Mouse (Mus musculus): ENCODE measurements around the gene Tial1. TPM values are rescaled to one million over a fixed set of nuclear protein-coding genes. Genes with fewer than 3 reads are reported as not detected.

Gene Tial1
- total RNA-seq (2021) = 100 to 1,000 TPM; 108 to 128 TPM
- long read RNA-seq, full-length matches to known transcripts = 5 of 20 reads
- long read RNA-seq, partial matches to known transcripts = 5 of 20 reads
- long read RNA-seq, other reads (novel, unspliced or antisense) = 10 of 20 reads

DNA sequence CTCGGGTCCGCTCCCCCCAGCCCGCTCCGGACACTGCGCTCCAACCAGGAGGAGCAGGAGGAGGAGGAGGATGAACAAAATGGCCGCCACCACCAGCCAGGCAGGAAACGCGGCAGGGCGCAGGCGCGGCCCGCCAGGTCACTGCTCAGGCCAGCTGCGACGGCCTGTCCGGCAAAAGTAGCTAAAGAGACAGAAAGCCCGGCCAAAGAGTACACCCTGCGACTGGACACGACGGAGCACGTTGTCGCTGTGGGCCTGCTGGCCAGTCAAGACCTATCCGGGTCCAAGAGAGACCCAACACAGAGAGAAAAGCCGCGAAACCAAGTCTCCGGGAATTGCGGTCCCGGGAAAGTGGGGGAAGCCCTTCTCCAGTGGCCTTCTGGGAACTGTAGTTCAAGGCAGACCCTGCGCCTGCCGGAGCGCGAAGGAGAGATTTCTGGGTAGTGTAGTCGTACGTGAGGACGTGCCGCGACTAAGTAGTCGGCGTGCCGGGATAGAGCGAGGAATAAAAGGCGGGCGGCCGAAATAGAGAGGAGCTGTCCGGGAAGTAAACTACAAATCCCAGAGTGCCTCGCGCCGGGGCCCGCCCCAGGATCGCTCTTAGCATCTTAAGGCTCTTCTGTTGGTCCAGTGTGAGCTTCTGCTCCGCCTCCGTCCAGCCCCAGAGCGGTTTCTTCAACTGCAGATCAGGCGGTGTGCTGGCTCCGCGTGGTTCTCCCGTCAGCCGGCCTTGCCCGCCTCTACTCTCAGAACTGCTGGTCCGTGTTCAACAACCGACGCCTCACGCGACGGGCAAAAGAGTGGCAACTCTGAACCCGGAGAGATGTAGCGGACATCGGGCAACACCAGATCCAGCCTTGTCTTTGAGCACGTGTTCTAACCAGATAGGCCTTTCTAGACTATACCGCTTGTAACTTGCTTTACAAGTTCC, at the start of gene Tial1:
Gene Tial1 (minus strand): TSS at position 433 of the 931 bp plus-strand sequence.
- peak; percentile 95 to 97 for DNase-seq (ENCODE audit: low spot score in 2 of 2)

DNA sequence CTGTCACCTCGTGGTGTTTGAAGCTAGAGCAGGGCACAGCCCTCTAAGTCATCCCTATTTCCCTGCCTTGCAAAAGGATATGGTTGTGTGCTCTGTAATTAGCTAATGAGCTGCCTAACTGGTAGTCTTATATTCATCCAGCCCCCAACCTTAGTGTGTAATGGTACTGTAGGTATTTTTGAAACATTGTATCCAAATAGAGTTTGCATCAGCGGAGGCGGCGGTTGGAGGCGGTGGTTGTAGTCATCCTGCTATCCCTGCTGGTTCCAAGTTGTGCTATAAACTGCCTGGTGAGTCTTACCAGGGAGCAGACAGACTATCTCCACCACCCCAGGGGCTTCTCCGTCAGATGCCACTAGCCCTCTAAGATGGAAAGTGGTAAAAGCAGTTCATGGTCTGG, 42.6 kb upstream of the Tial1 start:
- DNase-seq (ENCODE audit: low spot score in 2 of 2) = no peak

DNA sequence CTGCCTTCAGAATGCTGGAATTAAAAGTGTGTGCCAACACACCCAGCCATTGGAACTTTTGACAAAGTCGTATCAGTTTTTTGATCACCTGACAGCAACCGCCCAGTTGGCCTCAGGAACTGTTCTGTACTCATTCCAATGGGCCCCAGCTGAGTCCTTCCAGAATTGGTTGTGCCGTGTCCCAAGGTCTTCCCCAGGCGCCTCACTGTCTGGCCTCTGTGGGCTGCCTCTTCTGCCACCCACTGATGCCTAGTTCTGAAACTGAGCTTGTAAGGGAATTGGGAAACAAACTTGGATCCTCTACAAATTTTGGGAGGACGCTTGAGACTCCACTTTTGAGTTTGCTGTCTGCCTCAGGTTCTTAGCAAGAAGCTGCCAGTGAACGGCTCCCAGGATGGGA, 38.3 kb upstream of the Tial1 start:
- no peak for DNase-seq (ENCODE audit: low spot score in 2 of 2)

DNA sequence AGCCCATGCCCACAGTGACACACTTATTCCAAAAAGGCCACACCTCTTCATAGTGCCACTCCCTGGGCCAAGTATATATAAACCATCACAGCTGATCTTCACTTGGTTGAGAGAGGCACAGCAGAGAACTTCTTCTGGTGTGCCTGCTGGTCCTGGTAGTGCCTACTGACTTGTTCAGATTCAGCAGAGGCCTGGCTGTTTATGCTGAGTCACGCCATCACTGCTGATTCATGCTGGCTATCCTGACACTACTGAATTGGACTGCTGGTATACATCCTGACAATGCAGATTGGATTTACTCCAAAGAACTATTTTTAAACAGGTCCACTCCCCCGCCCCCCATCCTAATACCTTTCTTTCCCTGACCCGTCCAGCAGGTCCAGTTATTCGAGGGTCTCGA, 33.0 kb upstream of the Tial1 start:
- no peak for DNase-seq (ENCODE audit: low spot score in 2 of 2)

DNA sequence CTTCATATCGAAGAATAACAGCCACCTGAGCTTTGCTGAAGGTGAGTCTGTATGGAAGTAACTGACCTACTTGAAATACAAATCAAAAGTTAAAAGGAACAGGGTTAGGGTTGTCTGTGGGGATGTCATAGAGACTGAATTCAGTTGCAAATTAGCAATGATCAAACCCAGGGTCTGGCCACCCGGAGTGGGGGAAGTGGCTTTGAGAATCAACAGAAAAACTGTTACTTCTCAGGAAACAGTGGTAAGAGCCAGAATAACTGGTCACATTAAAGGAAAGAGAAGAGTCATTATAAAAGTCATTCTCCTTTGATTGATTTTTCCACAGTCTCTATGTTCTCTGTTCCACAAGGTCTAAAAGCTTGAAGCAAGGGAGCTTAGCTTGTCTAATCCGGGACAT, 27.5 kb upstream of the Tial1 start:
- DNase-seq (ENCODE audit: low spot score in 2 of 2) = no peak

GRCm38 (mm10) chr7:128474322-128474721, 12.8 kb upstream of the Tial1 start:
- peak; percentile 66 to 78 for DNase-seq (ENCODE audit: low spot score in 2 of 2)

DNA sequence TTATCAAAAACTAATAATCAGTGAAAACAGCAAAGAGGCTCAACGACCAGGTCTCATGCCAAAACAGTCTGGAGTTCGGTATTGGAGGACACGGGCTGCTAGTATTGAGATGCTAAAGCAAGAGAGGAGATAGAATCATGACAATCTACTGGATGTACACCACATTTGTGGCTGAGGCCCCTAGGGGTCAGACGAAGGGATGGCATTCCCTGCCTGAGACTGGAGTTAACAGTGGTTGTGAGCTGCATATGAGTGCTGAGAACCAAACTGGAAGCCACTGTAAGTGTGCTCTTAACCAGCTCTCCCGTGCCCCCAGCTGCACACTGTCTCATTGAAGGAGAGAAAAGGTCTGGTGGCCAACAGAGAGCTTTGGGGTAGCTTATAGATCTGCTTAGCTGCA, 889 bp upstream of the Tial1 start:
- peak in 1 of 2 experiments; percentile 12 for DNase-seq (ENCODE audit: low spot score in 2 of 2)

DNA sequence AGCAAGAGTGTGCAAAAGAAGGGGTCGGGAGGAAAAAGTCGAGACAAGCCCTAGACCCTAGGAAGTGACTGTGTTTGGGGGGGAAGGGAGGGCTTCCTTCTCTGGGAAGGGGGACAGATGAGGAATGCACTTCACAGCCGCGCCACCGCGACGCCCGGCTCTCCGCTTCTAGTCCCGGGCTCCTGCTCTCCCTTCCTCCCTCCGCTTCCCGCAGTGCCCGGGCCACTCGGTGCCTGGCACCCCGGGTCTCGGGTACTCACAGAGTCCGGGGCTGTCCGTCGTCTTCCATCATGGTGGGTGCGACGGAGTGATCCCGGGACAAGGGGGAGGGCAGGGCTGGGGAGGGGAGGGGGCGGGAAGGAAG, 670 bp downstream of the Tial1 start:
- DNase-seq (ENCODE audit: low spot score in 2 of 2) = peak in 1 of 2 experiments; percentile 58

DNA sequence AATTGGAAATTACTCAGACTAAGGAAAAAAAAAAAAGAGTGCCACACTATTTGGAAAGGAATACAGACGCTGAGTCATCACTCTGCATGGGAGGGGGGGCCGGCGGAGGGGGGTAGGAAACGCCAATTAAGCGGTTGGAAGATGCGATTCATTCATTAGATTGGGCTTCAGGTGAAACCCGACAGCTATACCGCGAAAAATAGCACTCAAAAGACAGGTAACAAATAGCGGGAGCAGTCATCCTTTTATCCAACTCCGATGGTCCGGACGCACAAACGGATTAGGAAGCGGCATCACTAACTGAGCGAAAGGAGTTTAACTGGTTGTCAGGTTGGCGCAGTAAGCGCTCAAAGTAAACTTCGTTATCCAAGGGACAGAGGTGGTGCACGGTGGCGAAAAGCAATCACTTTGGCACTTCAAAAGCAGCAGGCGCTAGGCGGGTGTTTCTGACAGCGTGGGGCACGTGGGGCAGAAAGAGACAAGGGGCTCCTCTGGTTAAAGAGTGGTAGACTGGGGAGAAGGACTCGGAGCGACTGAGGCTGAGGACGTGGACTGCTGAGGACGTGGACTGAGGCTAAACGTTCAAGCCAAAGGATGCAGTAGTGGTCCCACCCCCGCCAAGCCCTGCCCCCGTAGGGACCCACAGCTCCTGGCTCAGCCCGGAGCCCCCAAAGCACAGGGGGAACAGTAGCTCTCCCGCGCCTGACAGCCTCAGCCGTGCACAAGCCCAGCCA, 1.2 kb downstream of the Tial1 start:
- DNase-seq (ENCODE audit: low spot score in 2 of 2) = peak in 1 of 2 experiments; percentile 40

GRCm38 (mm10) chr7:128459791-128460130, 1.8 kb downstream of the Tial1 start:
- peak in 1 of 2 experiments; percentile 12 for DNase-seq (ENCODE audit: low spot score in 2 of 2)

DNA sequence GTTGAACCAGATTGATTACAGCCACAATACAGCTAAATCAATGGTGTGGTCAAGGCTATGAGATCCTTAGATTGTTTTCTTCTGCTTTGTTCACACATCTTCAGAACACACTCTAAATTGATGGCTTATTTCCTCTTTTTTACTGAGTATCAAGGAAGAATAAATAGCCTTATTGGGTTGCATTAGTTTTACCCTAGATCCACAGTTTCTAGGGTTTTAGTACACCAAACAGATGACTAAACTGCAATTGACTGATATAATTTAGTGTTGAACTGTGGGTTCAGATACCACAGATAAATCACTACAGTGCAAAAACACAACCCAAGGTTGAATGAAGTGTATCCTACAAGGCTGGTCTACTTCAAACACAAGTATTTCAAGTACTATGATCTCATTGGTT, 3.5 kb downstream of the Tial1 start:
- DNase-seq (ENCODE audit: low spot score in 2 of 2) = no peak

DNA sequence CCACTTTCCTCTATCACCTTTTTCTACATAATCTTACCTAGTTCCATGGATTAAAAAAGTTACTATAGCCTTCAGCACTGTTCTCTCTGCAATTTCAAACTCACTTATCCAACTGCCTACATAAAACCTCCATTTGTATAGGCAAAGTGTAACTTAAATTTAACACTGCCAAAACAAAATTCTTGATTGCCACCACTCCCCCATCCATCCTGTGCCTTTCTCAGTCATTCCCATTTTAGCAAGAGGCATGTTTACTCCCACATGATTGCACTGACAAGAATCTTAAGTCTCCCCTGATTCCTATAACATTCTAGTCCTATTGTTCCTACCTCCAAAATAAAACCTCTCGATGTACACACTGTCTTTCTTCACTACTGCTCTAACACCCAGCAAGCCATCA, 8.8 kb downstream of the Tial1 start:
- no peak for DNase-seq (ENCODE audit: low spot score in 2 of 2)

GRCm38 (mm10) chr7:128440584-128440983, 20.9 kb downstream of the Tial1 start:
- no peak for DNase-seq (ENCODE audit: low spot score in 2 of 2)

GRCm38 (mm10) chr7:128439251-128439650, 22.3 kb downstream of the Tial1 start:
- no peak for DNase-seq (ENCODE audit: low spot score in 2 of 2)

- DNase-seq (ENCODE audit: low spot score in 2 of 2) = no peak
Measured at GRCm38 (mm10) chr7:128438131-128438530, 23.4 kb downstream of the Tial1 start.

DNA sequence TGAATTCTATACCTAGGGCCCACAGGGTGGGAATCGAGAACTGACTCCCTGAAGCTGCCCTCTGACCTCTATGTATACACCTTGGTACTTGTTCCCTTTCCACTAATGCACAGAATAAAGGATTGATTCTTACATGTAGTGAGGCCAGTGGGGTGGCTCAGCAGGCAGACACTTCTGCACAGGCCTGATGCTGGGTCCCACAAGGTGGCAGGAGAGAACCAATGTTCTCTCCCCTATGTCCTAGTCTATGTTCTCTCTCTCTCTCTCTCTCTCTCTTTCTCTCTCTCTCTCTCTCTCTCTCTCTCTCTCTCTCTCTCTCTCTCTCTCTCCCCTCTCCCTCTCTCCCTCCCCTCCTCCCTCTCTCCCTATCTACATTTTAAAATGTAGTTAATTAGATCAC, 28.3 kb downstream of the Tial1 start:
- DNase-seq (ENCODE audit: low spot score in 2 of 2) = peak in 1 of 2 experiments; percentile 48

DNA sequence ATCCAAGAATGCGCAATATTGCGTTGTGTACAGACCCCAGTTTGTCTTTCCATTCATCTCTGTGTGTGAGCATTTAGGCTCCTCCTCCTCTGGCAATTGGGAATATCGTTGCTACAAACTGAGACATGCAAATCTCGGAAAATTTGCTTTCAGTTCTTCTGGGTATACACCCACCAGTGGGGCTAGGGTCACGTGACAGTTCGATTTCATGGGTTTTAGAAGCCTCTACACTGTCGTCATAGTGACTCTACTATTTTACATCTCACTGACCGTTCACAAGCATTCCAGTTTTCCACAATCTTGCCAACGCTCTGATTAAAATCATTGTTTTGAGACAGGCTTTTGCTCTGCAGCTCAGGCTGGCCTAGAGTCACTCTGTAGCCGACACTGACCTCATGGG, 28.9 kb downstream of the Tial1 start:
- no peak for DNase-seq (ENCODE audit: low spot score in 2 of 2)

GRCm38 (mm10) chr7:128422491-128422890, 39.0 kb downstream of the Tial1 start:
- no peak for DNase-seq (ENCODE audit: low spot score in 2 of 2)

GRCm38 (mm10) chr7:128421701-128422100, 39.8 kb downstream of the Tial1 start:
- no peak for DNase-seq (ENCODE audit: low spot score in 2 of 2)

DNA sequence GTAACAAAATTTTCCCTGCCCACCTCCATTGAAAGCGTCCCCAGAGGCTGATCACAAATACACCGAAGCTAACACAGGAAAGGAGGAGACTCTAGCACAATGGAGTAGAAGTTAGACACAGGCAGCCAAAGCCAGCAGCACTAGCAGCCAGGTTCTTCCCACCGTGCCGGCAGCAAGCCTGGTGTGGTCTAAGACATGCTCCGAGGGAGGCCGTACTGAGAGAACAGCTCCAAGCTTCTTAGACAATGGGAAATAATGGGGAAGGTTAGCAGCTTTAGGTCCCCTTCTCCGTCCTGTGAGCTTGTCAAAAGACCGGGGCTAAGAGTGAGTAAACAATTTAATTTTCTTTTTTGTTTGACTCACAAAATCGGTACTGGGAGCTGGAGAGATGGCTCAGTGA, 41.8 kb downstream of the Tial1 start:
- DNase-seq (ENCODE audit: low spot score in 2 of 2) = no peak

DNA sequence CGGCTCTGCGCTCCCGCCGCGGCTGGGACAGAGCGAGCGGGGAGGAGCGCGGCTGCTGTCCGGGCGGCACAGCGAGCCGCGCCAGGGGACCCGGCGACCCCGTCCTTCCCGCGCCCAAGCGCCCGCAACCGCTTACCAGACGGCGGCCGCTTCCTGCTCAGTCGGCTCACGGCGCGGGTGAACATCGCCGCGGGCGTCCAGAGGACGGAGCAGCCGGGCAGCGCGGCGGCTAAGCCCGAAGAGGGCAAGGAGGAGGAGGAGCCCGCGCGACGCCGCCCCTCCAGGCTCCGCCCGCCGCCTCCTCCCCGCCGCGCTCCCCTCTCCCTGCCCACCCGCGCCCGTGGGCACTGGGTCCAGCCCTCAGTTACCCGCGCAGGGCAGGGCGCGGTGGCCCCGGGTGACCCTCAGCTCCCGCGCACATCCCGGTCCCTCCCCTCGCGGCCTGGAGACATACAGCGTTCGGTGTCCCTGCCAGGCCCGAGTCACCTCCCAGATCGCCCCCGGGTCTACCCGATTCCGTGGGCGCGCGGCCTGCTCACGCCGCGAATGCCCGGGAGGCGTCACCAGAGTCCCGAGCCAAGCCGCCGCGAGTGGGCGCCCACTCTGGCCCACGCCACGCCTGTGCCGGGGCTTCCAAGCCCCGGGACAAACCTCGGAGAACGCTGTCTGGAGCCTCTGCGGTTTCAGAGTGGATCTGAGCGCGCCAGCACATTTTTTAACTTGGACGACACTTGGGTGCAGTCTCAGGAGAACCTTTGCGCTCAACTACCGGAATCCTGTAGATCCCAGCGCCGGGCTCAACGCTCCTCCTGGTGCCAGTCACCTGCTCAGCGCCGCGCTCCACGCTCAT, 43.4 kb downstream of the Tial1 start, which contains the start of gene Rgs10:
Gene Rgs10 (minus strand): TSS at position 829 of the 850 bp plus-strand sequence.
- peak; percentile 48 to 65 for DNase-seq (ENCODE audit: low spot score in 2 of 2)
